8 mouse cellular contexts compared by ENCODE assay signal in the genomic region with DNA sequence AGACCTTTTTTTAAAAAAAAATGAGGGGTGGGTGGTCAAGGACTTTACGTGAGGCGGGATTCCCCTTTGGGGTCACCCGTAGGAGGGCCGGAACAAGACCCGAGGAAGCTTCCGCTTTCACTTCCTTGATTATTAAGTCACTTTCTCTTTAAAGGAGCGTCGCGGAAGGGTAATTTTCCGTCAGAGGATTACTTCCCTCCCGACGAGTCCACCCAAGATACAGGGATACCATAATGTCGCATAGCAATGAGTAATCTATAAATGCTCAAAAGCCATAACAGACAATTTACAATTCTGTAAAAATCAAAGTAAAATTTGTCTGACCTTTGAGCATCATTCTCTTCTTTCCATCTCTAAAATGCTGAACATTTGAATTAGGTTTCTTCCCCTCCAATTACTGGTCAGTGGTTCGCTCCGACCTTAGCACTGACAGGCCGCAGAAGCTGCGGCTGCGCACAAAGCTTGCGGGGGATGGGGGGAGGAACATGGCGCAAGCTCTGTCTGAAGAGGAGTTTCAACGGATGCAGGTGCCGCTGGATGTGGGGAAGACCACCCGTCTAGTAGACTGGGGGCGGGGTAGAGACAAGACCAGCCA. TPM values are rescaled to one million over a fixed set of nuclear protein-coding genes. Genes with fewer than 3 reads are reported as not detected.
DNase-seq lines count a peak whose midpoint lies in the region; ATAC-seq lines count a peak whose summit lies in the region.

A gene (plus strand): TSS at position 224 of the 595 bp plus-strand sequence.

- H3K27me3 ChIP-seq in hindbrain, embryonic 14.5 days (ENCODE audit: control insufficient read depth, insufficient read depth, low read length): no peaks in the 10 kb centered on the region

- H3K4me2 ChIP-seq in hindbrain, embryonic 14.5 days (replicated peaks): peak within 1 kb of the TSS; percentile 59

- WGBS in hindbrain, embryonic 14.5 days: 18% methylated on average over 24 of the region's 24 CpGs

- H3K4me3 ChIP-seq in hindbrain, embryonic 14.5 days (replicated peaks; ENCODE audit: low read length): peak within 1 kb of the TSS; percentile 52

- H3K27ac ChIP-seq in hindbrain, embryonic 14.5 days: peak within 1 kb of the TSS; percentile 70

- H3K36me3 ChIP-seq in hindbrain, embryonic 14.5 days (replicated peaks; ENCODE audit: control insufficient read depth, insufficient read depth): peaks cover 3% of the 10 kb centered on the region; the same call in 1 of the 2 replicates

- 0 out of 2 replicates have a peak, but pooled peaks cover 7% of the 10 kb centered on the region for H3K4me1 ChIP-seq in hindbrain, embryonic 14.5 days (replicated peaks; ENCODE audit: control insufficient read depth, insufficient read depth, low read length)

- peak; percentile 92 for ATAC-seq in hindbrain, embryonic 14.5 days (ENCODE audit: low FRiP score)

- H3K9ac ChIP-seq in hindbrain, embryonic 14.5 days: peak within 1 kb of the TSS; percentile 66

- peak; percentile 92 for DNase-seq in R1 (ENCODE audit: low read depth, low spot score)
- peak; percentile 78 to 81 for DNase-seq in cerebellum, postnatal 14 days
- DNase-seq in frontal cortex, postnatal 25 days (ENCODE audit: low spot score in 2 of 2): peak; percentile 18 to 38
- peak; percentile 78 for DNase-seq in hindbrain, embryonic 14.5 days (ENCODE audit: low spot score)
- DNase-seq in layer of hippocampus, postnatal 36 days: peak; percentile 52 to 70
- peak; percentile 88 for DNase-seq in lung, postnatal 36 days
- peak; percentile 72 for DNase-seq in right cerebral cortex, adult 18-20 months
- DNase-seq in urinary bladder, postnatal 25 days (ENCODE audit: low spot score): peak; percentile 56

- H3K9me3 ChIP-seq in hindbrain, embryonic 14.5 days (ENCODE audit: control insufficient read depth, low read length): no peaks in the 10 kb centered on the region

RNA-seq across cellular contexts. Expression of the gene that starts here (rescaled TPM):
- polyA plus RNA-seq in hindbrain, embryonic 14.5 days (2014; fragmentation: Nextera tagmentation; extraction: Ambion mirVana): 50.5 and 56.8 TPM in 2 replicates
- 100 to 1,000 TPM in 1 of 2 experiments, 10 to 100 TPM in 1; 92.2 to 106 TPM for total RNA-seq in layer of hippocampus, postnatal 36 days (2021)

Comparison
In these comparisons a context has a peak if more than half of its experiments do, and no peak if none do; other contexts are left out.
1. Peak in every context shown above with its lines: DNase-seq, ATAC-seq, H3K4me3 ChIP-seq and H3K27ac ChIP-seq.
2. DNase-seq: peak in every context shown above with its lines; median percentile 92 in R1; 88 in lung, postnatal 36 days; 80 in cerebellum, postnatal 14 days; 78 in hindbrain, embryonic 14.5 days; 72 in right cerebral cortex, adult 18-20 months; 61 in layer of hippocampus, postnatal 36 days; 56 in urinary bladder, postnatal 25 days; 28 in frontal cortex, postnatal 25 days.